Mouse (Mus musculus) thymus, postnatal 14 days (tissue): ENCODE results near the gene Nagk.
"Not testable (repeated sequence)": the region's sequence is repeated elsewhere in the genome, so short reads cannot be mapped to it uniquely, and the experiment has no call there.

Experiments used
- DNase-seq: peaks from one replicate; pipeline ENCODE4 v3.0.0; 2021

Nagk gene

GRCm38 (mm10) chr6:83794760-83795296 is at the start of gene Nagk:
TSS of gene Nagk (plus strand) at chr6:83794982.
- peak; percentile 97 for DNase-seq

DNA sequence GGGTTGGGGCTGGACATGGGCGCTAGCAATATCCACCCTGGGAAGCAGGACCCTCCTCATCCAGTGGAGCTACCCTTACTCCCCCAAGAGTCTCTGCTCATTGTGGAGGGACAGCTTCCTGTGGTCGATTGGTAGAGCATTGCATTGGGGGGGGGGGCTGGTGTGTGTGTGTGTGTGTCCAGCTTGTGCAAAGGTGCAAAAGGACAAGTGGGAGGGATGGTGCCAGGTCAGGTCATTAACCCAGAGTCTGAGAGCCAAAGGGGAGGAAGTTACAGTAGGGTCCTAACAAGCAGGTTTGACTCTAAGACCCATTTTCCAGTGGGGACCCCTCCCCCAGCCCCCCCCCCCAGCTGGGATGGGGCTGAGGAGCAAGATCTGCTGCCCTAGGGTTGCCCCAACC is 49.3 kb upstream of the Nagk start:
- DNase-seq: no peak

DNA sequence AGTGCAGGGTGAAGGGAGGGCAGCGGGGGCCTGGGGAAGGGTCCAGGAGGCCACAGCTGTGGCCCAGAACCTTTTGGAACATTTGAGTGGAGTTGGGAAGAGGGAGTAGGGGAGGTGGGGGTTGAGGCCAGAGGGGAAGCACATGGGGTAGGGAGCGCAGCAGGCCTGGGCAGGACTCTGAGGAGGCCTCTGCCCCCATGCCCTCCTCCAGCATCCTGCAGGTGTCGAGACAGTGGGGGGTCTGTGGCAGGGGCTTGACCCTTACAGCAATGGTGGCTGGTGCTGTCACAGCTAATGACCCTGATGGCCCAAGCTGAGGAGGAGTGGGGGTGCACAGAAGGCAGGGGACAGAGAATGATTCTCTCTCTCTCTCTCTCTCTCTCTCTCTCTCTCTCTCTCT is 45.5 kb upstream of the Nagk start:
- DNase-seq: no peak

- DNase-seq: peak; percentile 71
Measured at GRCm38 (mm10) chr6:83750171-83750684, 44.6 kb upstream of the Nagk start.

DNA sequence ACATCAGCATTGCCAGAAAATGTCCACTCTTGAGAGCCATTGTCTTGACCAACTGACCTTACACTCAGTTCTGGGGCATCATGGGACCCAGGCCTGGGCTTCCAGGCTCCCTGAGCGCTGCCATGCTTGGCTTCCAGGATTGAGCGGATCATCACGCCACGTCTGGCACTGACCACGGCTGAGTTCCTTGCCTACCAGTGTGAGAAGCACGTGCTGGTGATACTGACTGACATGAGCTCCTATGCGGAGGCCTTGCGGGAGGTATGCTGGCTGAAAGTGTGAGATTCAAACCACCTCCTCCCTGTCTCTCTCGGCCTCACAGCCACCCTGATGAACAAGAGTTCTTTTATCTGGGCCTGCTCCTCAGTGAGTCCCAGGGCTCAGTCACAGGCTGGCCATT is 38.7 kb upstream of the Nagk start:
- no peak for DNase-seq

GRCm38 (mm10) chr6:83762344-83762743 is 32.4 kb upstream of the Nagk start, which contains the start of gene Ankrd53:
TSS of gene Ankrd53 (plus strand) at chr6:83762644.
- no peak for DNase-seq

DNA sequence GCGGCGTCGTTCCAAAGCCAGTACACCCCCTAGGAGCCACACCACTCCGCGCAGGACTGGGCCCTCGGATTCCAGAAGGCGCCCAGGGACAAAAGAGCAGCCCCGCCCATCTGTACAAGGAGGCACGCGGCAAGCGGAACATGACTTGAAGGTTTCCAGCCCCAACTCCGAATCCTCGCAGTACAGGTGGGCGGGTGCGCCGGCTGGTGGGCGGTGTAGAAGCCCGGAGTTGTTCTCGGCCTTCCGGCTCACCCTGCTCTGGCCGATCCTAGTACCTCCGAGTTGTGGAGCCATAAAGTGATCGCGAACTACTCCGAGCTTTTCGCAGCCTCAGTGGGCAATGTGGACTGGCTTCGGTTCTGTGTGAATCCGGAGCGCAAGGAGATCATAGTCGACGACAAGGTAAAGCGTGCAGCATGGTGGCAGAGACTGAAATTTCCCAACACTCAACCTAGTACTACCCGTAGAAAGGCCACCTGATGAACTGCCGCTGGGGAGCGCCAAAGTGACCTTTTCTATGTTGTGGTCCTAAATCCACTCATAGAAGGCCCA is 31.8 kb upstream of the Nagk start:
- peak; percentile 57 for DNase-seq

DNA sequence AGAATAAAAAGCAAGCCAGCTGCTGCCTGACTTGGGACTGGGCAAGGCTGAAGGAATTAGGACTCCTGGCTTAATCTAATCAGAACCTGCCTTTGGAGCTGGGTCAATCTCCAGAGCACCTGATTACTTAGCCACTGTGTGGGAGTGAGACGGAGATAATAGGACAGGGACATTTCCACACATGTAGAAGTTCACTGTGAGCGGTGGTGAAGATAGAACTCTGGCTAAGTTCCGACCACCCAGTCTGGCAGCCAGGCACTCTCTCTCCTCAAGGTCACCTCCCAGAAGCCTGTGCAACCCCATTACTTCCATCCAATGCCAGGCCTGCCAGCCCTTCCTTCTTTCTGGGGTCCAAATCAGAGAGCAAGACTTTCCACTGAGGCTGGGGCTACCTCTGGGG is 27.8 kb upstream of the Nagk start:
- no peak for DNase-seq

DNA sequence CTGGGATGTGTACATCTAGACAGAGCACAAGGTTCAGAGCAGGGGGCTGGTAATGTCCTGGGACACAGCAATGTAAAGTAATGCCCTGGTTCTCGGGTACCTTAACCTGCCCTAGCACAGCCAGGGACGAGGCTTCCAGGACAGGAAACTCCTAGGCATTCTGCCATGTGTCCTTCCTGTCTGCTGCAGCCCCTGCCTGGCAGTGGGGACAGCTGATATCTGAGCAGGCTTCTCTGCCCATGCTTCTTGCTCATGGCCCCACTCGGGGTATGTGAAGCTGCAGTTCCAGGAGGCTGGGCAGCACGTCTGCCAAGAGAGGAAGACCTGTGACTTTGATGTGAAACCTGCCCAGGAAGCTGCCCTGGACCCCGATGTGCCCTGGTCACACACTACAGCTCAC is 26.3 kb upstream of the Nagk start:
- no peak for DNase-seq

GRCm38 (mm10) chr6:83774126-83774525 is 20.7 kb upstream of the Nagk start:
- no peak for DNase-seq

DNA sequence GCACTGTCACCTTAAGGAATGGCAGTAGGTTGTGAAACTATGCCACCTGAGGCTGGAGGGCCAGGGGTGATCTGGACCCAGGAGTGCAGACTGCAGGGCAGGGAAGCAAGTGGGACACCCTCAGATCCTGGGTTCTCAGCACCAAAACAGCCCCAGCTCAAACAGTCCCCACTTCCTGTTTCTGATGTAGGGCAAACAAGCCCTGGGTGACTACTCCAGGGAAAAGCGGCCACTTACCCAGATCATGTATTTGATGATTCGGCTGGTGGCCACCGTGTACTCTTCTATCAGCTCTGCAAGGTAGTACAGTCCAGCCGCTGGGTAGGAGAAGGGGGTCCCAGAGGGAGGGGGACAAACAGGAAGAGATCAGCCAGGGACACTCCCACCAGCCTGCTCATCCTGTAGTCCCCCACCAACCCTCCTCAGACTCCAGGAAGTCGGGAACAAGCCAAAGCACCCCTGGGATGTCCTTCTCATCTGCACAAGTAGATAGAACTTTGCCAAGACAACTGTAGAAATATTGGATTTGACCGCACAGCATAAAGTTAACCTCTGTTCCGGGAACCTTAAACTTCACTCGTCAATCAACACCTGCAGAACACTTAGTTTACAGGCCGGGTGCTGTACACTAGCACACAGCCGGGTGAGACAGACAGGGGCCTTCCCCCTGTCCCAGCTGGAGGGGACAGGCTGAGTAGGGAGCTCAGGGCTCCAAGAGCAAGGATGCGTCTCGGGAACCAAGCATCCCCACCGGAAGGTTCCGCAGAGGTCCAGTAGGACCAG is 19.8 kb upstream of the Nagk start:
- peak; percentile 56 for DNase-seq

DNA sequence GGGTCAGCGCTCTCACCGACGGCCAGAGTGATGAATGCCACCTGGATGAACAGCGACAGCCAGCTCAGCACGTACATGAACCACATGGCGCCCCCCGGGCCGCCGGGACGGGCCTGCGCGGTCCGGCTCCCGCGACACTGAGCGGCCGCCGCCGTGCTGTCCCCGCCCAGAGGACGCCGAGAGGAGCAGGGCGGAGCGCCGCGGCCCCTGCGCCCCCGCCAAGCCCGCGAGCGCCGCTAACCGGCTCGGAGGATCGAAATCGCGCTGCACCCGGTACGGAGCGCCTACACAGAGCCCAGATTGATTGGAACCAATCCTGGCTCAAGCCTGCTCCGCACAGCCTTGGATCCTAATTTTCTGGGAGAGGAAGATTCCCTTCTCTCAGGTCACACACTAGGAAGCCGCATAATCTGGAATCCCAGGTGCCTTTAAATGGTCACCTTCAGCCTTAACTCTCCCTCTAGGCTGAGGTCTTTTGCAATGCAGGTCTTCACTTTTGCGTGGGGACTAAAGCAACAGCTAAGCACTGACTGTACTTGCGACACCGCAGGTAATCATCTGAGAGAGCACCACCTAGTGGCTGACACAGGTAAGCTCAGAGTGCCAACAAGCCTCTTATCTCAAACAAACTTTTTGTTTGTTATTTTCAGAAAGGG is 19.0 kb upstream of the Nagk start, which contains the start of gene Tex261:
Gene Tex261, minus strand, starts transcription at position 176 of the 656 bp plus-strand sequence.
- DNase-seq: peak; percentile 92

DNA sequence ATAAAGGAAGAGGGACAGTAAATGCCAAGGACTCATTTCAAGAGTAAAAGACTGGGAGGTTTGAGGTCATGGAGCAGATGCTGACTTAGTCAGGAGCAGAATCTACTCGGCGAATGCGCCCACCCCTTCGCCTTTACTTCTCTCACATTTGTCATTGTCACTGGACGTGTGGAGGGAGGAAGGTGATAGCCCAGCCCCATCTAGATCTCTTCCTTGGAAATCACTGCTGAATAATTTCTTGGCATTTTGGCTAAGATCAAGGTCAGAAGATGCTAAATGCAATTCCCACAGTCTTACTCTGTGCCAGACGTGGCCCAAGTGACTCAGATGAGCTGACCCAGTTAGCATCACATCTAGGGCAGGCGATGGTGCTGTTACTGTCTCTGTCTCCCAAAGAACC is 16.5 kb upstream of the Nagk start:
- DNase-seq: no peak

DNA sequence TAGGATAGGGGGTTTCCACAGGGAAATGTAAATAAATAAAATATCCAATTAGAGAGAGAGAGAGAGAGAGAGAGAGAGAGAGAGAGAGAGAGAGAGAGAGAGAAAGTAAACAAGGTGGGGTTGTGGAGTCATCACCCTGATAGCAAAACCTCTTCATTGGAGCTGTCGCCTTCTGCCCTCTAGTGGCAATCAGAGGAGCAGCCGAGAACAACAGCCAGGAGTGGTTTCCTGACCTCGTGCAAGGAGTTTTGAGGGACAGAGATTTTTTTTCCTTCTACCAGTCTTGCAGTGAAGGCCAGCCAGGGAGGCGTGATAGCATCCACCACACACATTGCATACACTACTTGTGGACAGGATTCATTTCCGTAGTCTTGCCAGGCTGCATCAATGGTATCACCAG is 15.8 kb upstream of the Nagk start:
- peak; percentile 68 for DNase-seq

DNA sequence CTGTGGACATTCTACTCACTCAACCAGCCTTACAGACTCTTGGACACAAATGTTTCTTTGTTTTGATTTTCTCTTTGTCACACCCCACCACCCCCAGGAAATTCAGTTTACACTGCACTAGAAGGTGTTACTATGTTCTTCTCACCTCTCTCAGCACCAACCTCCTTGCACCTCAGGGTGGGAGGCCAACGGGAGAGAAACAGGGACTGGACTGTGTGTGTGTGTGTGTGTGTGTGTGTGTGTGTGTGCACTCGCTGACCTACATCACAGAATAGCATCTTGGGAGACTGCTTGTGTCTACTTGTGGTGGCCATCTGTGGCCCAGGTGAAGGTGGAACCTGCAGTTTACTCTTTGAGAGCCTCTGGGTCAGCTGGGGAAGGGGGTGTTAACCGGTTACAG is 8.4 kb upstream of the Nagk start:
- DNase-seq: no peak

DNA sequence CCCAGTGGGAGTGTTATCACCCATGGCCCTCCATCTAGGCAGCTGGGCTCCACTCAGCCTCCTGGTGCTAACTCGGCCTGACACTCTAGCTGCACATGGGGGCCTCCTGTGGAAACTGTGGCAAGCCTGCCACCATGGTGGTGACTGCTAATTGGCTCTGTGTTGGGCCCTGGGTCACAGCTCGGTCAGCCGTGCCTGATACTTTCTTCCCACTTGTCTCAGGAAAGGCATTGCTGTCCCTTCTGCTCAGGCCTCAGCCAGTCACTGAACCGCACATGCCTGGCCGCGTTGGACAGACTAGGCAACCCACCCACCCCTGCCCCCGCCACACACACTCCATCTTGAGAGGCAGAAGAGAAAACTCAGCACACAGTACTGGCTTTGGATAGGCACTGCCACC is 6.2 kb upstream of the Nagk start:
- DNase-seq: no peak

- not testable (repeated sequence) for DNase-seq
Measured at GRCm38 (mm10) chr6:83790533-83790932, 4.2 kb upstream of the Nagk start.

GRCm38 (mm10) chr6:83791251-83791890 is 3.4 kb upstream of the Nagk start:
- no peak for DNase-seq

DNA sequence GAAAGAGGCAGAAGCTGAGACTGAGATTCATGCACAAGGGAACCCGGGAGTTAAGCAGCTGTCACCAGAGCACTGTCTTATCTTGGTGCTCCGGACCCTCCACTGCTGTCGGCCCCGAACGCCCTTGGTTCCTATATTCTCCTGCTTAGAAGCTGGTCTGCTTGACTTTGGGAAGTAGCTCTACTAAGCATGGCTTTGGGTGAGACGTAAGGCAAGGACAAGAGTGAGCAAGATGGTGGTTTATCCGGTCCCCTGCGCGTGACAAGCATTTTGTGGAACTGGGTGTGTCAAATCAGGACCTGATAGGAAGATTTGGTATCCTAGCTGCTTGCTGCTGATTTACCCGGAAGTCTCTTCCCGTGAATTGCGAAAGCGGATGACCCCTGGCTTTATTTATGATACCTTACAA is 714 bp downstream of the Nagk start:
- no peak for DNase-seq

- no peak for DNase-seq
Measured at GRCm38 (mm10) chr6:83796686-83797085, 1.9 kb downstream of the Nagk start.

- no peak for DNase-seq
Measured at GRCm38 (mm10) chr6:83802033-83802432, 7.3 kb downstream of the Nagk start.

GRCm38 (mm10) chr6:83802846-83803245 is 8.1 kb downstream of the Nagk start:
- DNase-seq: no peak

GRCm38 (mm10) chr6:83815801-83816200 is 21.0 kb downstream of the Nagk start:
- no peak for DNase-seq
